Mouse (Mus musculus): Measurements from ENCODE around the gene Mindy4. TPM values are rescaled to one million over a fixed set of nuclear protein-coding genes. Genes with fewer than 3 reads are reported as not detected.
A peak's percentile ranks its signal among the peaks of the same experiment; 100 is the strongest.

Gene Mindy4
- polyA plus RNA-seq, 1 experiment from 2014 or later, result 2.1 TPM

GRCm38 (mm10) chr6:55347711-55348571 is 144.8 kb downstream of the Mindy4 start:
- H3K9ac ChIP-seq, result 0 out of 2 replicates have a peak overlapping the region, but pooled peaks have one; percentile 6
- ATAC-seq, result peak; percentile 71

GRCm38 (mm10) chr6:55349231-55349630 is 146.0 kb downstream of the Mindy4 start:
- 78% methylated on average over 4 of the region's 4 CpGs for WGBS (ENCODE audit: insufficient replicate concordance)
- Histone ChIP-seq H3K4me1 (peaks cover 39% of the 10 kb centered on the region), H3K4me2 (no peak overlapping the region), H3K9ac (no peak overlapping the region), H3K4me3 (no peak overlapping the region), H3K36me3 (peaks cover 17% of the 10 kb centered on the region; the same call in 1 of the 2 replicates), H3K27ac (0 out of 2 replicates have a peak overlapping the region, but pooled peaks have one; percentile 17), H3K9me3 (replicated peaks) (no peaks in the 10 kb centered on the region), H3K27me3 (replicated peaks) (no peaks in the 10 kb centered on the region)
- no peak for ATAC-seq

More at GRCm38 (mm10) chr6:55347711-55348571, 144.8 kb downstream of the Mindy4 start:
- no peaks in the 10 kb centered on the region for H3K9me3 ChIP-seq (replicated peaks)
- peaks cover 51% of the 10 kb centered on the region for H3K4me1 ChIP-seq
- H3K4me2 ChIP-seq, result peak overlapping the region; percentile 14; the same call in 1 of the 2 replicates
- peaks cover 17% of the 10 kb centered on the region; the same call in 1 of the 2 replicates for H3K36me3 ChIP-seq
- H3K27me3 ChIP-seq (replicated peaks), result no peaks in the 10 kb centered on the region
- peak overlapping the region; percentile 42 for H3K27ac ChIP-seq
- no peak overlapping the region for H3K4me3 ChIP-seq
- 41% methylated on average over 5 of the region's 5 CpGs for WGBS (ENCODE audit: insufficient replicate concordance)

- Histone ChIP-seq H3K4me1 (peaks cover 41% of the 10 kb centered on the region), H3K9me3 (replicated peaks) (no peaks in the 10 kb centered on the region), H3K4me3 (no peak overlapping the region), H3K36me3 (peaks cover 17% of the 10 kb centered on the region; the same call in 1 of the 2 replicates), H3K4me2 (no peak overlapping the region), H3K9ac (no peak overlapping the region), H3K27me3 (replicated peaks) (no peaks in the 10 kb centered on the region), H3K27ac (no peak overlapping the region)
- WGBS (ENCODE audit: insufficient replicate concordance), result 82% methylated on average over 6 of the region's 6 CpGs
- no peak for ATAC-seq
Measured at GRCm38 (mm10) chr6:55350383-55350952, 147.3 kb downstream of the Mindy4 start.

GRCm38 (mm10) chr6:55351712-55352111 is 148.5 kb downstream of the Mindy4 start:
- Histone ChIP-seq H3K9ac (no peak overlapping the region), H3K9me3 (replicated peaks) (no peaks in the 10 kb centered on the region), H3K4me1 (peaks cover 46% of the 10 kb centered on the region), H3K36me3 (peaks cover 9% of the 10 kb centered on the region; the same call in 1 of the 2 replicates), H3K4me2 (no peak overlapping the region), H3K4me3 (no peak overlapping the region), H3K27ac (no peak overlapping the region), H3K27me3 (replicated peaks) (no peaks in the 10 kb centered on the region)
- WGBS (ENCODE audit: insufficient replicate concordance), result 70% methylated on average over 7 of the region's 7 CpGs
- ATAC-seq, result no peak

GRCm38 (mm10) chr6:55353711-55354445 is 150.7 kb downstream of the Mindy4 start:
- Histone ChIP-seq H3K27me3 (replicated peaks) (no peaks in the 10 kb centered on the region), H3K9ac (no peak overlapping the region), H3K4me1 (peaks cover 45% of the 10 kb centered on the region), H3K36me3 (no peaks in the 10 kb centered on the region), H3K27ac (no peak overlapping the region), H3K4me2 (no peak overlapping the region), H3K4me3 (no peak overlapping the region), H3K9me3 (replicated peaks) (no peaks in the 10 kb centered on the region)
- 72% methylated on average over 12 of the region's 12 CpGs for WGBS (ENCODE audit: insufficient replicate concordance)
- ATAC-seq, result no peak

- Histone ChIP-seq H3K9me3 (replicated peaks) (no peaks in the 10 kb centered on the region), H3K4me1 (peaks cover 49% of the 10 kb centered on the region), H3K36me3 (no peaks in the 10 kb centered on the region), H3K9ac (no peak overlapping the region), H3K4me3 (no peak overlapping the region), H3K4me2 (no peak overlapping the region), H3K27ac (no peak overlapping the region), H3K27me3 (replicated peaks) (no peaks in the 10 kb centered on the region)
- ATAC-seq, result no peak
- 71% methylated on average over 4 of the region's 4 CpGs for WGBS (ENCODE audit: insufficient replicate concordance)
Measured at GRCm38 (mm10) chr6:55354456-55355117, 151.4 kb downstream of the Mindy4 start.

GRCm38 (mm10) chr6:55355575-55355974 is 152.4 kb downstream of the Mindy4 start:
- Histone ChIP-seq H3K27ac (peak overlapping the region; percentile 68), H3K4me1 (peaks cover 59% of the 10 kb centered on the region), H3K27me3 (replicated peaks) (no peaks in the 10 kb centered on the region), H3K9ac (no peak overlapping the region), H3K36me3 (no peaks in the 10 kb centered on the region), H3K4me3 (no peak overlapping the region), H3K4me2 (no peak overlapping the region), H3K9me3 (replicated peaks) (no peaks in the 10 kb centered on the region)
- no peak for ATAC-seq
- WGBS (ENCODE audit: insufficient replicate concordance), result 54% methylated on average over 7 of the region's 7 CpGs

GRCm38 (mm10) chr6:55356017-55356703 is 153.0 kb downstream of the Mindy4 start:
- WGBS (ENCODE audit: insufficient replicate concordance), result 17% methylated on average over 5 of the region's 5 CpGs
- Histone ChIP-seq H3K9me3 (replicated peaks) (no peaks in the 10 kb centered on the region), H3K4me2 (peak overlapping the region; percentile 29), H3K36me3 (no peaks in the 10 kb centered on the region), H3K27ac (peak overlapping the region; percentile 68), H3K4me1 (peaks cover 64% of the 10 kb centered on the region), H3K9ac (0 out of 2 replicates have a peak overlapping the region, but pooled peaks have one; percentile 36), H3K27me3 (replicated peaks) (no peaks in the 10 kb centered on the region), H3K4me3 (no peak overlapping the region)
- ATAC-seq, result peak; percentile 57

- Histone ChIP-seq H3K4me3 (no peak overlapping the region), H3K27me3 (replicated peaks) (no peaks in the 10 kb centered on the region), H3K9me3 (replicated peaks) (no peaks in the 10 kb centered on the region), H3K27ac (peak overlapping the region; percentile 81), H3K9ac (peak overlapping the region; percentile 24), H3K4me1 (peaks cover 68% of the 10 kb centered on the region), H3K36me3 (no peaks in the 10 kb centered on the region), H3K4me2 (no peak overlapping the region)
- 74% methylated on average over 5 of the region's 5 CpGs for WGBS (ENCODE audit: insufficient replicate concordance)
- no peak for ATAC-seq
Measured at GRCm38 (mm10) chr6:55356976-55357635, 153.9 kb downstream of the Mindy4 start.

- Histone ChIP-seq H3K36me3 (no peaks in the 10 kb centered on the region), H3K4me3 (no peak overlapping the region), H3K4me2 (no peak overlapping the region), H3K27ac (peak overlapping the region; percentile 81; the same call in 1 of the 2 replicates), H3K27me3 (replicated peaks) (no peaks in the 10 kb centered on the region), H3K9ac (peak overlapping the region; percentile 24), H3K4me1 (peaks cover 71% of the 10 kb centered on the region), H3K9me3 (replicated peaks) (no peaks in the 10 kb centered on the region)
- 84% methylated on average over 6 of the region's 6 CpGs for WGBS (ENCODE audit: insufficient replicate concordance)
- ATAC-seq, result no peak
Measured at GRCm38 (mm10) chr6:55357636-55358031, 154.5 kb downstream of the Mindy4 start.
